Mouse (Mus musculus) ES-E14 (cell line): ENCODE results near the gene Zkscan2.

ENCODE experiments used
- CHD2 ChIP-seq: IDR thresholded peaks from 2 replicates; pipeline ENCODE4 v1.6.1; 2014; ENCODE audit warnings: mild to moderate bottlenecking, low read depth, low read length, inconsistent platforms
- HCFC1 ChIP-seq: IDR thresholded peaks from 2 replicates; pipeline ENCODE4 v1.6.1; 2012; ENCODE audit warnings: low read length, inconsistent platforms, borderline replicate concordance; ENCODE audit not compliant: insufficient read depth
- MAFK ChIP-seq: IDR thresholded peaks from 2 replicates; pipeline ENCODE4 v1.6.1; 2014; ENCODE audit warnings: mild to moderate bottlenecking, low read depth, low read length, inconsistent platforms; ENCODE audit not compliant: insufficient read depth
- ZC3H11A ChIP-seq: IDR thresholded peaks from 2 replicates; pipeline ENCODE4 v1.6.1; 2012; ENCODE audit warnings: low read depth, mild to moderate bottlenecking, inconsistent platforms, low read length, borderline replicate concordance

DNA sequence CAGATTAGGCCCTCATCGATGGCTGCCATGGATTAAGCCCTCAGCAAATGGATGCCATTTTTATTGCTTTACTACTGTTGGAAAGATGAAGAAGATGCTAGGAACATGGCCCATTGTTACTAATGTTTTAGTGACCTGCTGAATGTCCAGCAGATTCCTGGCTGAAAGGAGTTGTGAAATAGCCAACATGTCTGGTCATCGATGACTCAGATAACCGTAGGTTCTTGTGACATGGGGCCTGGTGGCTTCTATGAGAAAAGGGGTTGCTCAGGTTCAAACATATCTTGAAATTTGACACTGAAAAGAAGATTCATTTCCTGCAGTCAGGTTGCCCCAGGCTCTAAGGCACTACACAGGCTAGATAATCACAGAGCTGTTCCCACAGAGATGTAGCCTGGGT lies 45.2 kb downstream of the Zkscan2 start:
- TF ChIP-seq MAFK, result no peak
- TF ChIP-seq ZC3H11A, result no peak
- TF ChIP-seq CHD2, result no peak
- TF ChIP-seq HCFC1, result no peak
